Mouse (Mus musculus) spleen, adult 2 months (tissue): ENCODE measurements around the gene Crybg3.

Experiments
- CTCF ChIP-seq: fragments of 200-500 bp; IDR thresholded peaks from 2 replicates; pipeline ENCODE4 v1.5.1; 2011; ENCODE audit warnings: mild to moderate bottlenecking, inconsistent platforms; ENCODE audit not compliant: insufficient read depth, insufficient read length, insufficient replicate concordance; ENCODE audit errors: extremely low read depth
- POLR2A ChIP-seq: fragments of 200-500 bp; IDR thresholded peaks from 2 replicates; pipeline ENCODE4 v1.6.1; 2011; ENCODE audit warnings: low read depth, low read length, inconsistent platforms

- no peak for TF ChIP-seq CTCF
- no peak for TF ChIP-seq POLR2A
These were observed 1.1 kb downstream of the Crybg3 start for GRCm38 (mm10) chr16:59599411-59600265.
